Mouse (Mus musculus): ENCODE measurements around the gene Camta1. TPM values are rescaled to one million over a fixed set of nuclear protein-coding genes. Genes with fewer than 3 reads are reported as not detected.

The Camta1 gene
- polyA plus RNA-seq, 1 experiment, result 3.6 TPM

- no peak for DNase-seq (ENCODE audit: low read depth, low spot score)
- WGBS, result 29% methylated on average over 7 of the region's 7 CpGs
Measured at GRCm38 (mm10) chr4:151710522-151710921, 151.2 kb downstream of the Camta1 start.

- WGBS, result 62% methylated on average over 8 of the region's 8 CpGs
- DNase-seq (ENCODE audit: low read depth, low spot score), result no peak
Measured at GRCm38 (mm10) chr4:151709269-151709668, 152.4 kb downstream of the Camta1 start.

- no peak for DNase-seq (ENCODE audit: low read depth, low spot score)
- 65% methylated on average over 14 of the region's 14 CpGs for WGBS
Measured at GRCm38 (mm10) chr4:151703069-151703735, 158.5 kb downstream of the Camta1 start.

GRCm38 (mm10) chr4:151702463-151702862, 159.2 kb downstream of the Camta1 start:
- 85% methylated on average over 11 of the region's 11 CpGs for WGBS
- DNase-seq (ENCODE audit: low read depth, low spot score), result no peak

- 86% methylated on average over 11 of the region's 11 CpGs for WGBS
- no peak for DNase-seq (ENCODE audit: low read depth, low spot score)
Measured at GRCm38 (mm10) chr4:151695984-151696383, 165.7 kb downstream of the Camta1 start.

- no peak for DNase-seq (ENCODE audit: low read depth, low spot score)
- WGBS, result 93% methylated on average over 7 of the region's 7 CpGs
Measured at GRCm38 (mm10) chr4:151694531-151694930, 167.1 kb downstream of the Camta1 start.

GRCm38 (mm10) chr4:151694047-151694446, 167.6 kb downstream of the Camta1 start:
- WGBS, result 90% methylated on average over 3 of the region's 3 CpGs
- DNase-seq (ENCODE audit: low read depth, low spot score), result no peak

- DNase-seq (ENCODE audit: low read depth, low spot score), result no peak
- WGBS, result 82% methylated on average over 12 of the region's 12 CpGs
Measured at GRCm38 (mm10) chr4:151690041-151690440, 171.6 kb downstream of the Camta1 start.

- WGBS, result 83% methylated on average over 5 of the region's 5 CpGs
- DNase-seq (ENCODE audit: low read depth, low spot score), result no peak
Measured at GRCm38 (mm10) chr4:151688206-151688605, 173.5 kb downstream of the Camta1 start.

- 84% methylated on average over 7 of the region's 7 CpGs for WGBS
- DNase-seq (ENCODE audit: low read depth, low spot score), result no peak
Measured at GRCm38 (mm10) chr4:151684596-151684995, 177.1 kb downstream of the Camta1 start.

GRCm38 (mm10) chr4:151682831-151683488, 178.7 kb downstream of the Camta1 start:
- no peak for DNase-seq (ENCODE audit: low read depth, low spot score)
- 72% methylated on average over 12 of the region's 12 CpGs for WGBS

GRCm38 (mm10) chr4:151672452-151672851, 189.2 kb downstream of the Camta1 start:
- WGBS, result 87% methylated on average over 13 of the region's 13 CpGs
- DNase-seq (ENCODE audit: low read depth, low spot score), result no peak

- WGBS, result 67% methylated on average over 12 of the region's 12 CpGs
Measured at GRCm38 (mm10) chr4:151666411-151666901, 195.2 kb downstream of the Camta1 start.

GRCm38 (mm10) chr4:151661486-151661885, 200.2 kb downstream of the Camta1 start:
- WGBS, result 76% methylated on average over 9 of the region's 9 CpGs
- DNase-seq (ENCODE audit: low read depth, low spot score), result no peak

More at GRCm38 (mm10) chr4:151666411-151666901, 195.2 kb downstream of the Camta1 start:
- DNase-seq (ENCODE audit: low read depth, low spot score), result no peak

GRCm38 (mm10) chr4:151656427-151656826, 205.2 kb downstream of the Camta1 start:
- DNase-seq (ENCODE audit: low read depth, low spot score), result no peak
- 56% methylated on average over 10 of the region's 10 CpGs for WGBS

GRCm38 (mm10) chr4:151655637-151656385, 205.9 kb downstream of the Camta1 start:
- no peak for DNase-seq (ENCODE audit: low read depth, low spot score)

GRCm38 (mm10) chr4:151655227-151655626, 206.4 kb downstream of the Camta1 start:
- DNase-seq (ENCODE audit: low read depth, low spot score), result no peak
- 67% methylated on average over 4 of the region's 4 CpGs for WGBS

More at GRCm38 (mm10) chr4:151655637-151656385, 205.9 kb downstream of the Camta1 start:
- WGBS, result 33% methylated on average over 16 of the region's 16 CpGs

GRCm38 (mm10) chr4:151642418-151642817, 219.3 kb downstream of the Camta1 start:
- 82% methylated on average over 2 of the region's 2 CpGs for WGBS
- DNase-seq (ENCODE audit: low read depth, low spot score), result no peak

GRCm38 (mm10) chr4:151640971-151641370, 220.7 kb downstream of the Camta1 start:
- no peak for DNase-seq (ENCODE audit: low read depth, low spot score)
- WGBS, result 79% methylated on average over 8 of the region's 8 CpGs

GRCm38 (mm10) chr4:151638941-151639340, 222.7 kb downstream of the Camta1 start:
- 11% methylated on average over 9 of the region's 9 CpGs for WGBS
- peak; percentile 19 for DNase-seq (ENCODE audit: low read depth, low spot score)

All from large intestine, adult 2 months (tissue).